Mouse (Mus musculus) midbrain, embryonic 15.5 days (tissue): ENCODE data around the gene Slc27a1. TPM values are rescaled to one million over a fixed set of nuclear protein-coding genes. Genes with fewer than 3 reads are reported as not detected.

Experiments
- ATAC-seq: fragments of 200-750 bp; cut with Nextera tagmentation; replicated peaks from 2 replicates; pipeline ENCODE4 v1.8.0; 2017; ENCODE audit warnings: moderate TSS enrichment
- H3K27ac ChIP-seq: fragments of 300-500 bp; sonication (generic); 2 replicates; pipeline ENCODE4 v1.5.1; 2015; ENCODE audit warnings: mild to moderate bottlenecking, inconsistent platforms
- H3K27me3 ChIP-seq: fragments of 300-500 bp; sonication (generic); replicated peaks from 2 replicates; pipeline ENCODE4 v1.6.1; 2015; ENCODE audit warnings: inconsistent platforms
- H3K36me3 ChIP-seq: fragments of 300-500 bp; sonication (generic); replicated peaks from 2 replicates; pipeline ENCODE4 v1.6.1; 2015; ENCODE audit warnings: inconsistent platforms
- H3K4me1 ChIP-seq: fragments of 300-500 bp; sonication (generic); 2 replicates; pipeline ENCODE4 v1.6.1; 2015; ENCODE audit warnings: inconsistent platforms
- H3K4me2 ChIP-seq: fragments of 300-500 bp; sonication (generic); 2 replicates; pipeline ENCODE4 v1.6.1; 2015; ENCODE audit warnings: inconsistent platforms, mild to moderate bottlenecking, moderate library complexity
- H3K4me3 ChIP-seq: fragments of 300-500 bp; sonication (generic); 2 replicates; pipeline ENCODE4 v1.5.1; 2015; ENCODE audit warnings: mild to moderate bottlenecking, inconsistent platforms
- H3K9ac ChIP-seq: fragments of 300-500 bp; sonication (generic); 2 replicates; pipeline ENCODE4 v1.6.1; 2015; ENCODE audit warnings: mild to moderate bottlenecking, inconsistent platforms
- H3K9me3 ChIP-seq: fragments of 300-500 bp; sonication (generic); 2 replicates; pipeline ENCODE4 v1.6.1; 2016; ENCODE audit warnings: inconsistent platforms
- WGBS: fragments of 180-500 bp; shearing (Covaris S2); methylation state at CpG from one replicate; pipeline ENCODE4 v1.1.7; 2015; ENCODE audit warnings: mixed read lengths; 5-methylcytosine and 5-hydroxymethylcytosine counted together
- polyA plus RNA-seq: library from polyadenylated mRNA; unstranded; fragments of >200 nt; fragmentation: Nextera tagmentation; extraction: Ambion mirVana; gene quantifications from 2 replicates; pipeline ENCODE4 v1.2.1, GENCODE M21; 2015

The Slc27a1 gene
- polyA plus RNA-seq, 1 experiment from 2014 or later, result 67.4 TPM

GRCm38 (mm10) chr8:71572847-71573633 is 4.4 kb downstream of the Slc27a1 start:
- Histone ChIP-seq H3K27ac (peak overlapping the region; percentile 68), H3K27me3 (no peaks in the 10 kb centered on the region), H3K9ac (0 out of 2 replicates have a peak overlapping the region, but pooled peaks have one; percentile 8), H3K4me2 (peak overlapping the region; percentile 10; the same call in 1 of the 2 replicates), H3K4me1 (peaks cover 33% of the 10 kb centered on the region), H3K4me3 (no peak overlapping the region), H3K36me3 (no peaks in the 10 kb centered on the region), H3K9me3 (no peaks in the 10 kb centered on the region)
- WGBS, result 62% methylated on average over 9 of the region's 9 CpGs
- ATAC-seq, result no peak

GRCm38 (mm10) chr8:71574426-71574825 is 5.7 kb downstream of the Slc27a1 start:
- Histone ChIP-seq H3K4me1 (peaks cover 27% of the 10 kb centered on the region), H3K27me3 (no peaks in the 10 kb centered on the region), H3K36me3 (no peaks in the 10 kb centered on the region), H3K9me3 (no peaks in the 10 kb centered on the region), H3K27ac (no peak overlapping the region), H3K9ac (no peak overlapping the region), H3K4me3 (no peak overlapping the region), H3K4me2 (no peak overlapping the region)
- WGBS, result 76% methylated on average over 7 of the region's 7 CpGs
- no peak for ATAC-seq

GRCm38 (mm10) chr8:71575020-71575419 is 6.3 kb downstream of the Slc27a1 start:
- H3K36me3 ChIP-seq, result no peaks in the 10 kb centered on the region
- H3K9ac ChIP-seq, result no peak overlapping the region
- H3K27me3 ChIP-seq, result no peaks in the 10 kb centered on the region
- peaks cover 29% of the 10 kb centered on the region for H3K4me1 ChIP-seq
- 77% methylated on average over 1 of the region's 1 CpGs for WGBS
- no peak for ATAC-seq
- no peak overlapping the region for H3K4me2 ChIP-seq
- no peak overlapping the region for H3K27ac ChIP-seq
- no peak overlapping the region for H3K4me3 ChIP-seq
- no peaks in the 10 kb centered on the region for H3K9me3 ChIP-seq

GRCm38 (mm10) chr8:71577856-71578387 is 9.2 kb downstream of the Slc27a1 start:
- no peak for ATAC-seq
- Histone ChIP-seq H3K27ac (no peak overlapping the region), H3K4me3 (no peak overlapping the region), H3K36me3 (no peaks in the 10 kb centered on the region), H3K27me3 (no peaks in the 10 kb centered on the region), H3K4me2 (no peak overlapping the region), H3K4me1 (peaks cover 8% of the 10 kb centered on the region; the same call in 1 of the 2 replicates), H3K9ac (no peak overlapping the region), H3K9me3 (no peaks in the 10 kb centered on the region)
- 73% methylated on average over 4 of the region's 4 CpGs for WGBS

GRCm38 (mm10) chr8:71579009-71579408 is 10.3 kb downstream of the Slc27a1 start:
- H3K36me3 ChIP-seq, result no peaks in the 10 kb centered on the region; the same call in 1 of the 2 replicates
- 78% methylated on average over 1 of the region's 1 CpGs for WGBS
- H3K9me3 ChIP-seq, result no peaks in the 10 kb centered on the region
- H3K27me3 ChIP-seq, result no peaks in the 10 kb centered on the region
- H3K4me2 ChIP-seq, result no peak overlapping the region
- H3K9ac ChIP-seq, result no peak overlapping the region
- H3K4me1 ChIP-seq, result 0 out of 2 replicates have a peak, but pooled peaks cover 4% of the 10 kb centered on the region
- H3K4me3 ChIP-seq, result no peak overlapping the region
- no peak overlapping the region for H3K27ac ChIP-seq
- ATAC-seq, result no peak

GRCm38 (mm10) chr8:71579476-71579875 is 10.8 kb downstream of the Slc27a1 start:
- H3K27ac ChIP-seq, result no peak overlapping the region
- no peaks in the 10 kb centered on the region for H3K27me3 ChIP-seq
- no peak overlapping the region for H3K9ac ChIP-seq
- H3K4me1 ChIP-seq, result 0 out of 2 replicates have a peak, but pooled peaks cover 4% of the 10 kb centered on the region
- H3K9me3 ChIP-seq, result no peaks in the 10 kb centered on the region
- no peak overlapping the region for H3K4me2 ChIP-seq
- 77% methylated on average over 14 of the region's 14 CpGs for WGBS
- no peak overlapping the region for H3K4me3 ChIP-seq
- no peak for ATAC-seq
- peaks cover 2% of the 10 kb centered on the region; the same call in 1 of the 2 replicates for H3K36me3 ChIP-seq

GRCm38 (mm10) chr8:71580201-71580600 is 11.5 kb downstream of the Slc27a1 start:
- Histone ChIP-seq H3K4me1 (0 out of 2 replicates have a peak, but pooled peaks cover 4% of the 10 kb centered on the region), H3K4me2 (no peak overlapping the region), H3K4me3 (no peak overlapping the region), H3K36me3 (peaks cover 9% of the 10 kb centered on the region), H3K9me3 (no peaks in the 10 kb centered on the region), H3K27ac (no peak overlapping the region), H3K27me3 (no peaks in the 10 kb centered on the region), H3K9ac (no peak overlapping the region)
- no peak for ATAC-seq
- 25% methylated on average over 9 of the region's 9 CpGs for WGBS

- H3K4me3 ChIP-seq, result no peak overlapping the region
- 87% methylated on average over 2 of the region's 2 CpGs for WGBS
- no peaks in the 10 kb centered on the region for H3K27me3 ChIP-seq
- no peak overlapping the region for H3K4me2 ChIP-seq
- no peak for ATAC-seq
- H3K36me3 ChIP-seq, result peaks cover 19% of the 10 kb centered on the region
- no peak overlapping the region for H3K9ac ChIP-seq
- H3K9me3 ChIP-seq, result no peaks in the 10 kb centered on the region
- H3K27ac ChIP-seq, result no peak overlapping the region
- H3K4me1 ChIP-seq, result peaks cover 12% of the 10 kb centered on the region
Observed at GRCm38 (mm10) chr8:71586891-71587290, 18.2 kb downstream of the Slc27a1 start.

- 71% methylated on average over 3 of the region's 3 CpGs for WGBS
- no peak overlapping the region for H3K4me3 ChIP-seq
Observed at GRCm38 (mm10) chr8:71588762-71589161, 20.1 kb downstream of the Slc27a1 start.

GRCm38 (mm10) chr8:71591017-71591416 is 22.3 kb downstream of the Slc27a1 start:
- no peaks in the 10 kb centered on the region for H3K27me3 ChIP-seq
- peaks cover 2% of the 10 kb centered on the region; the same call in 1 of the 2 replicates for H3K36me3 ChIP-seq
- peak overlapping the region; percentile 98 for H3K27ac ChIP-seq
- H3K9ac ChIP-seq, result peak overlapping the region; percentile 75
- H3K9me3 ChIP-seq, result no peaks in the 10 kb centered on the region
- ATAC-seq, result no peak
- WGBS, result 24% methylated on average over 5 of the region's 5 CpGs
- H3K4me1 ChIP-seq, result peaks cover 35% of the 10 kb centered on the region
- H3K4me3 ChIP-seq, result peak overlapping the region; percentile 73
- peak overlapping the region; percentile 80 for H3K4me2 ChIP-seq

More at GRCm38 (mm10) chr8:71588762-71589161, 20.1 kb downstream of the Slc27a1 start:
- peaks cover 19% of the 10 kb centered on the region for H3K36me3 ChIP-seq
- H3K9me3 ChIP-seq, result no peaks in the 10 kb centered on the region
- no peak overlapping the region for H3K4me2 ChIP-seq
- no peak overlapping the region for H3K27ac ChIP-seq
- H3K9ac ChIP-seq, result no peak overlapping the region
- ATAC-seq, result no peak
- peaks cover 25% of the 10 kb centered on the region for H3K4me1 ChIP-seq
- H3K27me3 ChIP-seq, result no peaks in the 10 kb centered on the region

GRCm38 (mm10) chr8:71591471-71592373 is 23.0 kb downstream of the Slc27a1 start, which contains the start of gene Pgls:
Gene Pgls (plus strand): TSS chr8:71592176.
- peak within 1 kb of the TSS; percentile 80 for H3K4me2 ChIP-seq
- peak; percentile 89 for ATAC-seq
- H3K27me3 ChIP-seq, result no peaks in the 10 kb centered on the region
- under 1% methylated on average over 71 of the region's 71 CpGs for WGBS
- peak within 1 kb of the TSS; percentile 75 for H3K9ac ChIP-seq
- H3K27ac ChIP-seq, result peak within 1 kb of the TSS; percentile 98
- H3K4me1 ChIP-seq, result peaks cover 36% of the 10 kb centered on the region
- H3K36me3 ChIP-seq, result no peaks in the 10 kb centered on the region
- no peaks in the 10 kb centered on the region for H3K9me3 ChIP-seq
- peak within 1 kb of the TSS; percentile 73 for H3K4me3 ChIP-seq
